Mouse (Mus musculus): ENCODE measurements around the gene Mybpc2. TPM values are rescaled to one million over a fixed set of nuclear protein-coding genes. Genes with fewer than 3 reads are reported as not detected.

Mybpc2 gene
- total RNA-seq, 2 experiments from 2014 or later: 10.5 to 16.8 TPM

DNA sequence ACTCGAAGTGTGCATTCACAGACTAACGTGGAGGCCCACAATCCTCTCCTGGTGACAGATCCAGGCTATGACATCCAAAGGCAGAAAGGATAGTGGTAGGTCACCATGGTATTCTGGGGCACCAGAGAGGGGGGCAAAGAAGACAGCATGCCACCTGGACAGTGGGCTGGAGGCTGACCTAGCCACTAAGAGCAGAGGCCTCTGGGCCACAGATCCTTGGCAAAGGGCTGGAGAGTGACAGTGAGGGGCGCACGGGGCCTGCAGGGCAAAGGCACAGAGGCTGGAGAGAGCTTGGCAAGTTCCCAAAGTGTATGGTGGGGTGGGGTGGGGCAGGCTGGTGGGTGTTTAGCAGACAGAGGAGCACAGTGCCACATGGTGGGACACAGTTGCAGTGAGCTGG lies 34.2 kb downstream of the Mybpc2 start:
- intact Hi-C loops (cut with DNase I): no loop called here
- no peak for DNase-seq

DNA sequence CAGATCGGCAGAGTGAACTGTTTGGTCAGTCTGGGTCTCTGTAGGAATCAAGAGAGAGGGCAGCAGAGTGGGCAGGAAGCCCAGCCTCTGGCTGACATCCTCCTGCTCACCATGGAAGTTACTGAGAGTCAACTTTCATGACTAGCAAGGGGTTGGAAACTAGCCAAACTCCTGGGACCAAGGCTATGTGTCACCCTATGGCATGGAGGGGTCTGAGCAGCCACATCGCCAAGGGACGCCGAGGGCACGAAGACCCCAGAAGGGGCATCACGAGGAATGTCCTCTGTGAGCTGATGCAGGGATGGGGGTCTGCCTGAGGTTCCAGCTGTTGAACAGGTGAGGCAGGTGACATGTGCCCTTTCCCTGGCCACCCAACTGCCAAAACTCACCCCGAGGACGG lies 35.9 kb downstream of the Mybpc2 start:
- no peak for DNase-seq
- intact Hi-C loops (cut with DNase I): loop anchor here (5.0 kb wide), 1 partner anchor 41 kb away; no protein-coding TSS in a partner anchor

DNA sequence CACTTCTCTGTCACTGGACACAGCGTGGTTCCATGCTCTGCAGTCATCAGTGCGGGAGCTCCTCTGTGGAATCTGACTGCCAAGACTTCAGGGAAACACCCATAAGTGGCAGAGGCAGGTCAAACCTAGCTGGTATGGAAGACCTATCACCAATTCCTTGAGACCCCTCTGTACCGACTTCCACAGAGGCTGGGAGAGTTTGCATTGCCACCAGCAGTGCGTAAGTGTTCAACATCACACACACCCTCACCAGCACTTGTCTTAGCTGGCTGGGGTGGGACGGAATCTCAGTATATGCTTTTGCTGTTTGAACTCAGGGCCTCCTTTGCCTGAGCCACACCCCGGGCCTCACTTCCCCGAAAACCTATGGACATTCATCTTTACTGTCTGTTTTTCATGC lies 36.5 kb downstream of the Mybpc2 start:
- intact Hi-C loops (cut with DNase I): loop anchor here (5.0 kb wide), 1 partner anchor 41 kb away; no protein-coding TSS in a partner anchor
- no peak for DNase-seq

DNA sequence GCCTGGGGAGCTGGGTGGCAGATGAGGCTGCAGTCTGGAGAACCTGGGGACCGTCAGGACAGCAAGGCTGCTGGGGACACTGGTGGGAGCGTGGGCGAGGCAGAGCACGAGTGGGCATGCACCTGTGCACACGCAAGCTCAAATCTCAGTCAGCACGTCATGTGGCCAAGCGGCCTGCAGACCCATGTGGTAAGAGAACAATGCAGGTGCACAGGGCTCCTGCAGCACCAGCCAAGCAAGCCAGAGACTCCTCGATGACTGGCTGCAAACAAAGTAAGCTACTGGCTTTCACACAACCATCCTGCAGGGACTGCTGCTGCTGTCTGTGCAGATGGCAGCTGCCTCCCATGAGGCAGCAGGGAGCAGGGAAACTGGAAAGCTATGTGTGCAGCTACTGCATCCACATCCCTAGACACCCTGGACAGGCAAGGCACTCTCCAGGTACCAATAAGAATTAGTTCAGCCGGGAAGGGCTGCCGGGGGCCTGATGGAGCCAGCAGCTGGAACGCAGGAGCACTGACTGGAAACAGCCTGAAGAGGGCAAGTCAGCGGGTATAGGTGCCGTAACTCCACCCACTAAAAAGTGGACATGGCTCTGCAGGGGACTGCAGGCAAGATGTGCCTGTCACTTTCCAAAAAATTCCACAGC lies 37.4 kb downstream of the Mybpc2 start:
- intact Hi-C loops (cut with DNase I): loop anchor here (5.0 kb wide), 1 partner anchor 40 kb away; no protein-coding TSS in a partner anchor
- DNase-seq: no peak

DNA sequence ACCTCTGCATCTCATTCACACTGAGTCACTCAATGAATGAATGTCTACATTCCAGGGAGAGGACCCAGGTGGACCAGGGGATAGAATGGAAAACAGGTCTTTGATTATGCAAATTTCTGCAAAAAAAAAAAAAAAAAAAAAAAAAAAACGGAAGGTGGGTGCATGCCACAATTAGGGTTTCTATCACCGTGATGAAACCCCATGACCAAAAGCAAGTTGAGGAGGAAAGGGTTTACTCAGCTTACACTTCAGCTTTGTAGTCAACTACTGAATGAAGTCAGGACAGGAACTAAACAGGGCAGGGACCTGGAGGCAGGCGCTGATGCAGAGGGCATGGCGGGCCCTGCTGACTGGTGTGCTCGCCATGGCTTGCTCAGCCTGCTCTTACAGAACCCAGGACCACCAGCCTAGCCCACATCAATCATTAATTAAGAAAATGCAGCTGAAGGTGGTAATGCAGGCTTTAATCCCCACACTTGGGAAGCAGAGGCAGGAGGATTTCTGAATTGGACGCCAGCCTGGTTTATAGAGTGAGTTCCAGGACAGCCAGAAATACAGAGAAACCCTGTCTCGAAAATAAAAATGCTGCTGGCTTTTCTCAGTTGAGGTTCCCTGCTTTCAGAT lies 38.8 kb downstream of the Mybpc2 start:
- intact Hi-C loops (cut with DNase I): loop anchor here (1.0 to 5.0 kb wide), 3 partner anchors 38 to 223 kb away; no protein-coding TSS in a partner anchor
- no peak for DNase-seq

DNA sequence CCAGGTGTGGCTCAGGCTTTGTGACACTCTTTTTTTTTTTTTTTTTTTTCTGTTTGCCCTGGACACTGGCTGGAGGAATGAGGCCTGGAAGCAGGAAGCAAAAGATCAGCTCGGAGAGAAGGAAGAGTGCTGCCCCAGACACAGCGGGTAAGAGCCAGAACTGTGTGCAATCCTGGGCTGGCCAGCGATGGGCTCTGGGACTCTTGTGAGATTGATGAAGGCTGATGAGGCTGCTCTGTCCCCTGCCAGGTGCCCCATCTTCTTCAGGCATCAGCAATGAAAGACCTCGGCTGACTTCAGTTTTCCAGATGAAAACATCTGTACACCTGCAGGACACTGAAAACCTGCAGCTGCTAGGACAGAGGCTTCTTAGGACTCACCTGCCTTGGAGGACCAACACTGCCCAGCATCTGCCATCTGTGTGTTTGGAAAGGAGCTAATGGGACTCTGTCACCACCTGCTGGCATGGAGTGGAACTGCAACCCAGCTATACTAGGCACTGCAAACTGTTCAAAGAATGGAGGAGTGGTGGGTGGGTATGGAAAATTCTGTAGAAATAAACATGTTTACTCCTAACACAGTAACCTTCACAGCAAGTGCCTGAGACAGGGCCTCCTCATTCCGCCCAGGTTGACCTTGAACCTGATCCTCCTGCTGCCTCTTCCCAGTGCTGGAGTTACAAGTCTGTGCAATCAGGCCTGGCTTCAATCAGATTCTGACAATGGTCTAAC lies 39.5 kb downstream of the Mybpc2 start:
- peak; percentile 77 to 84 for DNase-seq
- intact Hi-C loops (cut with DNase I): loop anchor here (1.0 to 5.0 kb wide), 3 partner anchors 38 to 222 kb away; no protein-coding TSS in a partner anchor

DNA sequence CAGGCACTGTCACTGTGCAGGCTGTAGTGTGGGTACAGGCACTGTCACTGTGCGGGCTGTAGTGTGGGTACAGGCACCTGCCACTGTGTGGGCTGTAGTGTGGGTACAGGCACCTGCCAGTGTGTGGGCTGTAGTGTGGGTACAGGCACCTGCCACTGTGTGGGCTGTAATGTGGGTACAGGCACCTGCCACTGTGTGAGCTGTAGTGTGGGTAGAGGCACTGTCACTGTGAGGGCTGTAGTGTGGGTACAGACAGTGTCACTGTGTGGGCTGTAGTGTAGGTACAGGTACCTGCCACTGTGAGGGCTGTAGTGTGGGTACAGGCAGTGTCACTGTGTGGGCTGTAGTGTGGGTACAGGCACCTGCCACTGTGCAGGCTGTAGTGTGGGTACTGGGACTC lies 40.3 kb downstream of the Mybpc2 start:
- DNase-seq: no peak
- intact Hi-C loops (cut with DNase I): loop anchor here (2.0 kb wide), 1 partner anchor 221 kb away; no protein-coding TSS in a partner anchor

DNA sequence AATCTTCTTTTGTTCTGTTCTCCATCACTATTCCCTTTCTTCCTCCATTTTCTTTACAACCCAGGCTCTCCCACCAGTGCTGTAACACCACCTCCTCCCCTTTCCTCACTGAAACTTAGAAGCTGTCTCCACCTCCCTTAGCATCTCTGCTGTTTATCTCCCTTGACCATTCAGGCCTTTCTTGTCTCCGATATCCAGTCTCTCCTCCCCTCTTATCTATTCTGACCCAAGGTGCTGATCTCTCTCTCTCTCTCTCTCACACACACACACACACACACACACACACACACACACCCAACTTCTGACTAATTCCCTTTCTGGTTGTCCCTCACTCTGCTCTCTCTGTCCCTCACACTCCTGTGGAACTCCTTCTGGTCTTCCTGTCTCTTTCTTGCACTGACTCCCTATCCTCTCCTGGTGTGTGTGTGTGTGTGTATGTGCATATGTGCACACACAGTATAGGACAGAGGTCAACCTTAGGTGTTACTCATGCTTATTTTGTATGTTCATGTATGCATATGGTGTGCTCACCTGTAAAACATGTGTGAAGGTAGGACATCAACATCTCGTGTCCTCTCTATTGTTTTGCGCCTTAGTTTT lies 41.5 kb downstream of the Mybpc2 start:
- no peak for DNase-seq
- intact Hi-C loops (cut with DNase I): no loop called here

DNA sequence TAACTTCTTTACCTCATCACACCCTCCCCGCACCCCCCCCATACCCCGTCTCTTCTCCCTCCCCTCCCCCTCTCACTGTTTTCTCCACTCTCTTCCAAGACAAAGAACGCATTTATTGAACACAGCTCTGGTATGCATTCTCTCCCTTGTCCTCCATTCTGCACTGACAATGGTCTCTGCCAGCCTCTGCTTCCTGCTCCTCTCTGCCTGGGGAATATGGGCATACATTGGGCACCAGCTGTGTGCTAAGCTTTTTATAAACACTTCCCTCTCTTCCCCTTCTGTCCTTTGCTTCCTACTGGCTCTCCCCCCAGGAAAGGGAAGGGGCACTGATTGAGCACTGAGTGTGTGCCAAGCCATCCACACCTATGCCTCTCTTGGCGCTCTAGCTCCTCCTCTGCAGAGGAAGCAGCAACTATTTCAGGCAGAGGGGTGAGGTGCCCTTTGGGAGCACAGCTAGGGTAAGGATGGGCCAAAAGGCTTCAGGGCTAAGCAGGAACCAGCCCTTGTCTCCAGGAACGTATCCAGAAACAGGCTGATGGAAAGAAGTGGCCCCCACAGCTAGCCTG lies 49.3 kb downstream of the Mybpc2 start:
- DNase-seq: no peak
- intact Hi-C loops (cut with DNase I): no loop called here

DNA sequence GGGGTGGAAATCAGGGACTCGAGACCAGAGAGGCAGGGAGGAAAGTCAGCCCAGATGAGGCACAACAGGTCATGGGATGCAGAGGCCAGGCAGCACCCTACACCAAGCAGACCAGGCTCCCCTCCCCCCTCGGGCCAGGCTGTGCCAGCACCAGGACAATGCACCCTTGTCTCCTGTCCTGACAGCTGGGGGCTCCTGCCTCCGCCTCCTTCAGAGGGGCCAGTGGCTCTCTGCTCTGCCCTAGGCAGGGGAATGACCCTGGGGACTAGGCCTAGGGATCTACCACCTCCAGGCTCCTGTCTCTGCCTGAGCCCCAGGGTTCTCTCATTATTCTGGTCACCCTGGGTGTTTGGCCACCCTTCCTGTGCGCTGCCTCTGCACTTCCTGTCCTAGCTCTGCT lies 50.0 kb downstream of the Mybpc2 start:
- intact Hi-C loops (cut with DNase I): no loop called here
- peak; percentile 71 to 82 for DNase-seq

DNA sequence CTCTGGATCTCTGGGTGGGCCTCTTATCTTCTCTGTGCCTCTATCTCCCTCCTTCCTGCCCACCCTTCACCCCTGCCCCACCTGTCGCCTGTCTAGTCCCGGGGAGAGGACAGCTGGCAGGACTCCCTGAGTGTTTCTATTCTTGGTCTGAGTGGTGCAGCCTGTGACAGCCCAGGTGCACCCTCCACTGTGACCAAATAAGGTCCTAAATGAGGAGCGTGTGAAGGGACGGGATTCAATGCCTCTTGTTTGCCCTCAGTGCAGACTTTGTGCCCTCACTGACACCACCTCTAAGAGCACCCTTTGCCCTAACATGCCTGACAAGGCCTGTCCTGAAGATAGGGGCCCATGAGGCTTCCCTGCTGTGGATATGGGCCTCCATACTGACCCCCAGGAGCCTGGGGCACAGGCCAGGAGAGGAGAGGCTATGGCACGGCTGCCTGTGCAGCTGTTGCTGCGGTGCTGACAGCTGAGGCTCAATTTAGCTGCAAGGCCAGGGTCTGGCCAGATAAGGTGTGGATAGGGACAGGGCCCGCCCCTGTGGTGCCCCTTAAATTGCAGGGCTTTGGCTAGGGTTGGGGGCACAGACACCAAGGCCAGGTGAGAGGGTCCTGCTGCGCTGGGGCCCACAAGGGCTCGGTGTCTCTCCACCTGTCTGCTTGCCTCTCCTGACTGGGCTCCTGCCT lies 51.4 kb downstream of the Mybpc2 start:
- peak; percentile 64 to 79 for DNase-seq
- intact Hi-C loops (cut with DNase I): no loop called here

DNA sequence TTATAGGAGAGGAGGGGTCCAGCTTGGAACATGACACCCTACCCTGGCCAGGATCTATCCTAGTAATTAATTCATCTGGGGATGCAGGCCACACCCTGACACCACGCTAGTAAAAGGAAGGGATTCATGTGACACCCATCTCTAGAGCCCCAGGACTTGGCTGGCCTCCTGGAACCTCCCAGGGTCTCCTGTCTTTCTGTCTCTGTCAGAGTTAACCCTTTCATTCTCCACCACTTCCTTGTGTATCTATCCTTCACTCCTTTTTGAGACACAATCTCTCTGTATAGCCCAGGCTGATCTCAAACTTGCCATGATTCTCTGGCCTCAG lies 51.9 kb downstream of the Mybpc2 start:
- intact Hi-C loops (cut with DNase I): no loop called here
- no peak for DNase-seq

DNA sequence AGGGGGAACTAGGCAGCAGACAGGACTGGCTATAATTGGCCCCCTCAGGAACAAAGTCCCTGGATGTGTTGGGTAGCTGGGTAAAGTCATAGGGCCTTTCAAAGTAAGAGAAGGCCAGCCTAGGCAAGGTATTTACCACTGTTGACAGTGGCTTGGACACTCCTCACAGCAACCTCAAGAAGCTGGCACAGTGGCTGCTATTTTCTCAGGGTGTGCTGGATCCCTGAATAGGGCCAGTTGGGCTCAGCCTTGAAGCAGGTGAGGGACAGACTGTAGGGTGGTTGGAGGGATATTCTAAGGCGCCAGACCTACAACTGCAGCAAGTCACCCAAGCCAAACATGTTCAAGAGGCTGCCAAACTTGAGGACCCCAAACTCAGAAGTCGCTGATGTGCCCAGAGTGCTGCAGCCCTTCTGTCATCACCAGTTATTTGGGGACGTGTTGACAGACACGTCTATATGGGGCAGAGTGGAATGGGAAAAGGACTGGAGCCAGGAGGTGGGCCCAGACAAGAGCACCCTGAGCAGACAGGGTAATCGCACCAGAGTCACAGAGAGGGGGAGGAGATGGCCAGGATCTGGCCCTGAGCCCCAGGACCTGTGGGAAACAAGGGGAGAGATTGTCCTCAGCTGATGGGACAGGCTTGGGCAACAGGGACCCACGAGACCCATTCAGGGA lies 52.4 kb downstream of the Mybpc2 start:
- intact Hi-C loops (cut with DNase I): no loop called here
- peak; percentile 64 to 77 for DNase-seq

DNA sequence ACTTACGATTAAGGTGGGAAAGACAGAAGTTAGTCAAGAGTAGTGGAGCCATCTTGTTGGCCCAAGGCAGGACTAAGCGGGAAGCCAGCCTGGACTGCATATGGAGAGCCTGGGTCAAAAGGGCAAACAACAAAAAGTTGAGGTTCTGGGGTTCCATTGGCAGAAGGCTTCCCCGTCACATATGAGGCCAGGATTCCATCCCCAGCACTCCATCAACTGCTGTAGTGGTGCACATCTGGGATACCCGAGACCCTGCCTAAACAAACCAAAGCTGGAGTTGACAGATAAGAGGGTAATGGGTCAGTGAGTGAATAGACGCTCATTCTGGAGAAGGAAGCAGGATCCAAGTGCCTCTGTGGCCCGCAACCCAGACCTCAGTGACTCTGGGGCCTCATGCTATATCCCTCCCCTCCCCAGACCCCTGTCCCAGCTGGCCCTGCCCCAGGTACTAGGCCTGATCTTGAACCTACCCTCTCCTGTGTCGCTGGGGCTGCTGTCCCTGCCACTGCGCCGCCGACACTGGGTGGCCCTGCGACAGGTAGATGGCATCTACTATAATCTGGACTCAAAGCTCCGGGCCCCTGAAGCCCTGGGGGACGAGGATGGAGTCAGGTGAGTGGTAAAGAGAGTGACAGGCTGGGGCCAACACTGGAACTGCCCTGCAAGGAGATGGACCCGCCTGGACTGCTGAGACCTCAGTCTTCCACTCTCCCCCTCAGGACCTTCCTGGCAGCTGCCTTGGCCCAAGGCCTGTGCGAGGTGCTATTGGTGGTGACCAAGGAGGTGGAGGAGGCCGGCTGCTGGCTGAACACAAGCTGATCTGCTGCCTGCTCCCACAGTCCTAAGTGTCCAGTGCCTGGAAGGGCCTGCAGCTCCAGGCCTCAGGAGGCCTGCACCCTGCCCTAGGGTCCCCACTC lies 53.5 kb downstream of the Mybpc2 start:
- no peak for DNase-seq
- intact Hi-C loops (cut with DNase I): no loop called here

DNA sequence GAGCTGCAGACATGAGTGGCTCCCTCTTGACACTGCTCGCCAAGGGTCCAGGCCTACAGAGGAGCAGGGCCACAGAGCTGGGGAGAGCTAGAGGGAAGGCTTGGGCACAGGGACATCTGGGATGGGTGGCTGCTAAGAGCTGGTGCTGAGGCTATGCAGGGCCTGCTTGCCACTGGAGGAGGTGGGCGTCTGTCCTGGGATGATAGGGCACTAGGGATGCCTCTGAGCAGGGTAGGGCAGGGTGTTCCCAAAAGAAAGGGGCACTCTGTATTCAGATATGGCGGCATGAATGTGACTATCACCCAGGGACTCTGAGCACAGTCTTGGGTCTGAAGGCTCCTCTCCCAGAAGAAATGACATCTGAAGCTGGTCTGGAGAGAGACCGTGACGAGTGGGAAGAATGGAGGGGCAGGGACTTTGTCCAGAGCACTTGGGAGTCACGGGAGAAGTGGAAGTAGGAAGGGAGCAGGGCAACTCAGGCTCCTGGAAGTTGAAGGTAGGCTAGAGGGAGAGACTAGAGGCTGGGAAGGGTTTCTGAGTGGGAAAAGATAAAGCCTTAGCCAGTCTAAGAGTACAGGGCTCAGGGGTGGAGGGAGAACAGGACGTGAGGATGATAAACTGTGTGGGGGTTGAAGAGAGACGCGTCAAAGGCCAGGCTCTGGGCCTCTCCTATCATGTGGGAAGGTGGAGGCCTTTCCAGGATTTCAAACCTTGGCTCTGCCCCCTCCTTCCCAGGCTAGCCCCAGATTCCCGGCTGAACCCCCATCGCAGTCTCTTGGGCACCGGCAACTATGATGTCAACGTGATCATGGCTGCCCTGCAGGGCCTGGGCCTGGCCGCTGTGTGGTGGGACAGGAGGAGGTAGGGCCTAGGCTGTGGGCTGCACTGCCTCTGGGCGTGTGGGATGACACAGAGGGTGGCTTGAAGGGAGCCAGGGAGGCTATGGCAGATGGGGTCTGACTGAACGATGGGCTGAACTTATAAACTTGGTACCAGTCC lies 54.5 kb downstream of the Mybpc2 start:
- intact Hi-C loops (cut with DNase I): loop anchor here (5.0 kb wide), 1 partner anchor 98 kb away; no protein-coding TSS in a partner anchor
- DNase-seq: no peak

DNA sequence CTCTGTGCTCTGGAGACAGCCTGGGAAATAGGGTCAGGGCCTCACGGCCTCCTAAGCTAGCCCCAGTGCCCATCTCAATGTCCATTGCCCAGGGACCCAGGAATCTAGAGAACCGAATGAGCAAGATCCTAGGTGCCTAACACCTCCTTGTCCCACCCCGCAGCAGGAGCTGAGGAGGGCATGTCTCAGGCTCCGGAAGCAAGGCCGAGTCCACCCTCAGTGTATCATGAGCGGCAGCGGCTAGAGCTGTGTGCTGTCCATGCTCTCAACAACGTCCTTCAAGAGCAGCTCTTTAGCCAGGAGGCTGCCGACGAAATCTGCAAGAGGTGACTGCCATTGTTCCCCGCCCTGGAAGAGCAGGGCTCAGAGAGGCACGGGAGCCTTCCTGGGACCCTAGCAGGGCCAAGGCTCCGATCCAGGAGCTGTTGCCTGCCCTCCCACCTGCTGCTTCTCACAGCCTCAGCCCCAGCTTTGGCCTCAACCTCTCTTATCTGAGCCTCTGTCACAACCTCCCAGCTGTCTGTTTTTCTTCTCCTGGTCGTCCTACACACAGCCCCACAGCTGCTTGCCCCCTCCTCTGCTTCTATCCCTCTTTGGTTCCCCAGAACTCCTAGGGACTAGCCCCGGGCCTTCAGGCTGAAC lies 55.7 kb downstream of the Mybpc2 start:
- intact Hi-C loops (cut with DNase I): loop anchor here (5.0 kb wide), 1 partner anchor 96 kb away; no protein-coding TSS in a partner anchor
- DNase-seq: no peak

Measured in heart, postnatal 14 days (tissue).